Mouse (Mus musculus): ENCODE data around the gene Nxpe3. TPM values are rescaled to one million over a fixed set of nuclear protein-coding genes. Genes with fewer than 3 reads are reported as not detected.
A peak's percentile ranks its signal among the peaks of the same experiment; 100 is the strongest.
"Not testable (repeated sequence)": the region's sequence is repeated elsewhere in the genome, so short reads cannot be mapped to it uniquely, and the experiment has no call there.

The Nxpe3 gene
- polyA plus RNA-seq, 1 experiment: 1.3 TPM

GRCm38 (mm10) chr16:55861104-55861503 lies 34.0 kb downstream of the Nxpe3 start:
- Histone ChIP-seq H3K27me3 (ENCODE audit: control insufficient read depth, insufficient read depth, insufficient read length) (no peaks in the 10 kb centered on the region), H3K36me3 (ENCODE audit: control insufficient read depth, insufficient read depth) (peaks cover 14% of the 10 kb centered on the region), H3K79me2 (ENCODE audit: control insufficient read depth, insufficient read depth) (no peaks in the 10 kb centered on the region), H3K79me3 (ENCODE audit: low read depth) (no peaks in the 10 kb centered on the region), H3ac (ENCODE audit: control insufficient read depth, insufficient read length, low read depth) (no peak overlapping the region), H3K4me3 (ENCODE audit: insufficient read depth, poor library complexity, severe bottlenecking) (no peak overlapping the region)
- no peak for TF ChIP-seq CEBPB (IDR thresholded peaks at IDR 0.05; ENCODE audit: low read depth)
- TF ChIP-seq MYOD1 (IDR thresholded peaks at IDR 0.05; ENCODE audit: control insufficient read depth, insufficient read length, low read depth): no peak
- TF ChIP-seq FOSL1 (IDR thresholded peaks at IDR 0.05; ENCODE audit: insufficient read depth, low read length, poor library complexity, severe bottlenecking): no peak
- TF ChIP-seq USF1 (IDR thresholded peaks at IDR 0.05; ENCODE audit: low read depth): no peak
- no peak for TF ChIP-seq MYOG (IDR thresholded peaks at IDR 0.05; ENCODE audit: control insufficient read depth, extremely low read depth, insufficient read length)
- no peak for TF ChIP-seq CTCF (IDR thresholded peaks at IDR 0.05; ENCODE audit: control insufficient read depth, insufficient read depth, insufficient read length)
- no peak for TF ChIP-seq MAX (IDR thresholded peaks at IDR 0.05)

- H3K4me3 ChIP-seq (ENCODE audit: insufficient read depth, poor library complexity, severe bottlenecking); H3K79me3 ChIP-seq (ENCODE audit: low read depth); H3ac ChIP-seq (ENCODE audit: control insufficient read depth, insufficient read length, low read depth); H3K27me3 ChIP-seq (ENCODE audit: control insufficient read depth, insufficient read depth, insufficient read length); H3K79me2 ChIP-seq (ENCODE audit: control insufficient read depth, insufficient read depth): not testable (repeated sequence)
- H3K36me3 ChIP-seq (ENCODE audit: control insufficient read depth, insufficient read depth): peaks cover 11% of the 10 kb centered on the region
Observed at GRCm38 (mm10) chr16:55859421-55859820, 35.7 kb downstream of the Nxpe3 start.

- Histone ChIP-seq H3ac (ENCODE audit: control insufficient read depth, insufficient read length, low read depth) (no peak overlapping the region), H3K36me3 (ENCODE audit: control insufficient read depth, insufficient read depth) (peaks cover 11% of the 10 kb centered on the region), H3K79me2 (ENCODE audit: control insufficient read depth, insufficient read depth) (no peaks in the 10 kb centered on the region), H3K4me3 (ENCODE audit: insufficient read depth, poor library complexity, severe bottlenecking) (no peak overlapping the region), H3K27me3 (ENCODE audit: control insufficient read depth, insufficient read depth, insufficient read length) (no peaks in the 10 kb centered on the region), H3K79me3 (ENCODE audit: low read depth) (no peaks in the 10 kb centered on the region)
- TF ChIP-seq CEBPB (IDR thresholded peaks at IDR 0.05; ENCODE audit: low read depth): no peak
- TF ChIP-seq MAX (IDR thresholded peaks at IDR 0.05): no peak
- TF ChIP-seq MYOG (IDR thresholded peaks at IDR 0.05; ENCODE audit: control insufficient read depth, extremely low read depth, insufficient read length): no peak
- TF ChIP-seq CTCF (IDR thresholded peaks at IDR 0.05; ENCODE audit: control insufficient read depth, insufficient read depth, insufficient read length): peak; percentile 75
- no peak for TF ChIP-seq MYOD1 (IDR thresholded peaks at IDR 0.05; ENCODE audit: control insufficient read depth, insufficient read length, low read depth)
- TF ChIP-seq FOSL1 (IDR thresholded peaks at IDR 0.05; ENCODE audit: insufficient read depth, low read length, poor library complexity, severe bottlenecking): no peak
Observed at GRCm38 (mm10) chr16:55858465-55858864, 36.6 kb downstream of the Nxpe3 start.

- no peak for TF ChIP-seq FOSL1 (IDR thresholded peaks at IDR 0.05; ENCODE audit: insufficient read depth, low read length, poor library complexity, severe bottlenecking)
- no peak for TF ChIP-seq MAX (IDR thresholded peaks at IDR 0.05)
- peak; percentile 26 for TF ChIP-seq CTCF (IDR thresholded peaks at IDR 0.05; ENCODE audit: control insufficient read depth, insufficient read depth, insufficient read length)
Observed at GRCm38 (mm10) chr16:55852943-55853727, 42.0 kb downstream of the Nxpe3 start.

GRCm38 (mm10) chr16:55852515-55852914 lies 42.6 kb downstream of the Nxpe3 start:
- Histone ChIP-seq H3K27me3 (ENCODE audit: control insufficient read depth, insufficient read depth, insufficient read length) (no peaks in the 10 kb centered on the region), H3K79me3 (ENCODE audit: low read depth) (no peaks in the 10 kb centered on the region)
- TF ChIP-seq FOSL1 (IDR thresholded peaks at IDR 0.05; ENCODE audit: insufficient read depth, low read length, poor library complexity, severe bottlenecking): no peak
- TF ChIP-seq CTCF (IDR thresholded peaks at IDR 0.05; ENCODE audit: control insufficient read depth, insufficient read depth, insufficient read length): no peak
- no peak for TF ChIP-seq USF1 (IDR thresholded peaks at IDR 0.05; ENCODE audit: low read depth)
- TF ChIP-seq CEBPB (IDR thresholded peaks at IDR 0.05; ENCODE audit: low read depth): no peak
- no peak for TF ChIP-seq MYOG (IDR thresholded peaks at IDR 0.05; ENCODE audit: control insufficient read depth, extremely low read depth, insufficient read length)
- no peak for TF ChIP-seq MYOD1 (IDR thresholded peaks at IDR 0.05; ENCODE audit: control insufficient read depth, insufficient read length, low read depth)
- no peak for TF ChIP-seq MAX (IDR thresholded peaks at IDR 0.05)

More at GRCm38 (mm10) chr16:55852943-55853727, 42.0 kb downstream of the Nxpe3 start:
- Histone ChIP-seq H3K27me3 (ENCODE audit: control insufficient read depth, insufficient read depth, insufficient read length) (no peaks in the 10 kb centered on the region), H3K79me3 (ENCODE audit: low read depth) (no peaks in the 10 kb centered on the region), H3K36me3 (ENCODE audit: control insufficient read depth, insufficient read depth) (peaks cover 9% of the 10 kb centered on the region), H3K79me2 (ENCODE audit: control insufficient read depth, insufficient read depth) (no peaks in the 10 kb centered on the region), H3ac (ENCODE audit: control insufficient read depth, insufficient read length, low read depth) (no peak overlapping the region), H3K4me3 (ENCODE audit: insufficient read depth, poor library complexity, severe bottlenecking) (no peak overlapping the region)

GRCm38 (mm10) chr16:55850485-55850884 lies 44.6 kb downstream of the Nxpe3 start:
- Histone ChIP-seq H3ac (ENCODE audit: control insufficient read depth, insufficient read length, low read depth) (no peak overlapping the region), H3K36me3 (ENCODE audit: control insufficient read depth, insufficient read depth) (peaks cover 6% of the 10 kb centered on the region), H3K79me2 (ENCODE audit: control insufficient read depth, insufficient read depth) (no peaks in the 10 kb centered on the region), H3K27me3 (ENCODE audit: control insufficient read depth, insufficient read depth, insufficient read length) (no peaks in the 10 kb centered on the region), H3K4me3 (ENCODE audit: insufficient read depth, poor library complexity, severe bottlenecking) (no peak overlapping the region), H3K79me3 (ENCODE audit: low read depth) (no peaks in the 10 kb centered on the region)
- TF ChIP-seq USF1 (IDR thresholded peaks at IDR 0.05; ENCODE audit: low read depth): no peak
- no peak for TF ChIP-seq CTCF (IDR thresholded peaks at IDR 0.05; ENCODE audit: control insufficient read depth, insufficient read depth, insufficient read length)
- TF ChIP-seq MAX (IDR thresholded peaks at IDR 0.05): no peak
- TF ChIP-seq MYOG (IDR thresholded peaks at IDR 0.05; ENCODE audit: control insufficient read depth, extremely low read depth, insufficient read length): no peak
- TF ChIP-seq MYOD1 (IDR thresholded peaks at IDR 0.05; ENCODE audit: control insufficient read depth, insufficient read length, low read depth): no peak
- TF ChIP-seq CEBPB (IDR thresholded peaks at IDR 0.05; ENCODE audit: low read depth): no peak
- no peak for TF ChIP-seq FOSL1 (IDR thresholded peaks at IDR 0.05; ENCODE audit: insufficient read depth, low read length, poor library complexity, severe bottlenecking)

More at GRCm38 (mm10) chr16:55852515-55852914, 42.6 kb downstream of the Nxpe3 start:
- Histone ChIP-seq H3ac (ENCODE audit: control insufficient read depth, insufficient read length, low read depth) (no peak overlapping the region), H3K79me2 (ENCODE audit: control insufficient read depth, insufficient read depth) (no peaks in the 10 kb centered on the region), H3K36me3 (ENCODE audit: control insufficient read depth, insufficient read depth) (peaks cover 9% of the 10 kb centered on the region), H3K4me3 (ENCODE audit: insufficient read depth, poor library complexity, severe bottlenecking) (no peak overlapping the region)
